Mouse (Mus musculus) right cerebral cortex, postnatal 36 days (tissue): Measurements from ENCODE around the gene Gm20532.

Experiments used
- DNase-seq, 2 experiments: peaks; one replicate each; pipeline ENCODE4 v3.0.0; 2022; ENCODE audit warnings: low spot score in 2 of 2, mixed read lengths in 1 of 2

The Gm20532 gene

GRCm38 (mm10) chr2:26586294-26587043, at the start of gene Gm20532:
Gene Gm20532 (plus strand): TSS chr2:26586639.
- peak; percentile 30 to 49 for DNase-seq

- DNase-seq: no peak
Observed at GRCm38 (mm10) chr2:26539516-26539915, 46.9 kb upstream of the Gm20532 start.

GRCm38 (mm10) chr2:26540721-26541120, 45.7 kb upstream of the Gm20532 start:
- DNase-seq: no peak

GRCm38 (mm10) chr2:26541258-26541910, 45.1 kb upstream of the Gm20532 start:
- DNase-seq: no peak

- no peak for DNase-seq
Observed at GRCm38 (mm10) chr2:26543155-26543554, 43.3 kb upstream of the Gm20532 start.

GRCm38 (mm10) chr2:26543768-26544167, 42.7 kb upstream of the Gm20532 start:
- DNase-seq: no peak

- no peak for DNase-seq
Observed at GRCm38 (mm10) chr2:26544265-26544664, 42.2 kb upstream of the Gm20532 start.

- DNase-seq: no peak
Observed at GRCm38 (mm10) chr2:26547481-26547880, 39.0 kb upstream of the Gm20532 start.

- no peak for DNase-seq
Observed at GRCm38 (mm10) chr2:26549801-26550200, 36.6 kb upstream of the Gm20532 start.

- no peak for DNase-seq
Observed at GRCm38 (mm10) chr2:26550205-26550604, 36.2 kb upstream of the Gm20532 start.

GRCm38 (mm10) chr2:26550777-26551176, 35.7 kb upstream of the Gm20532 start:
- DNase-seq: no peak

- DNase-seq: no peak
Observed at GRCm38 (mm10) chr2:26551446-26551845, 35.0 kb upstream of the Gm20532 start.

GRCm38 (mm10) chr2:26552066-26552465, 34.4 kb upstream of the Gm20532 start:
- no peak for DNase-seq

GRCm38 (mm10) chr2:26553904-26554303, 32.5 kb upstream of the Gm20532 start:
- no peak for DNase-seq

- DNase-seq: peak; percentile 39 to 59
Observed at GRCm38 (mm10) chr2:26555076-26555475, 31.4 kb upstream of the Gm20532 start.

- DNase-seq: no peak
Observed at GRCm38 (mm10) chr2:26556535-26556993, 29.9 kb upstream of the Gm20532 start.

GRCm38 (mm10) chr2:26560506-26560905, 25.9 kb upstream of the Gm20532 start:
- DNase-seq: no peak

GRCm38 (mm10) chr2:26561351-26562016, 25.0 kb upstream of the Gm20532 start:
- no peak for DNase-seq

GRCm38 (mm10) chr2:26566221-26566620, 20.2 kb upstream of the Gm20532 start:
- DNase-seq: no peak

- DNase-seq: no peak
Observed at GRCm38 (mm10) chr2:26570034-26570433, 16.4 kb upstream of the Gm20532 start.

- no peak for DNase-seq
Observed at GRCm38 (mm10) chr2:26571400-26571799, 15.0 kb upstream of the Gm20532 start.

- no peak for DNase-seq
Observed at GRCm38 (mm10) chr2:26571826-26572225, 14.6 kb upstream of the Gm20532 start.

- no peak for DNase-seq
Observed at GRCm38 (mm10) chr2:26573396-26573795, 13.0 kb upstream of the Gm20532 start.
